Mouse (Mus musculus) lung, embryonic 16.5 days (tissue): ENCODE data around the gene Erc2. TPM values are rescaled to one million over a fixed set of nuclear protein-coding genes. Genes with fewer than 3 reads are reported as not detected.

ENCODE experiments used
- ATAC-seq: fragments of 200-750 bp; cut with Nextera tagmentation; 2 replicates; pipeline ENCODE4 v1.8.0; 2017; ENCODE audit warnings: low read depth, mild to moderate bottlenecking, moderate library complexity
- H3K27ac ChIP-seq: fragments of 300-500 bp; sonication (generic); 2 replicates; pipeline ENCODE4 v1.5.1; 2014; ENCODE audit warnings: mild to moderate bottlenecking, control low read depth, low read length
- H3K27me3 ChIP-seq: fragments of 300-500 bp; sonication (generic); 2 replicates; pipeline ENCODE4 v1.6.1; 2014; ENCODE audit warnings: low read depth, low read length, mixed read lengths; ENCODE audit not compliant: control insufficient read depth, insufficient read depth
- H3K36me3 ChIP-seq: fragments of 300-500 bp; sonication (generic); 2 replicates; pipeline ENCODE4 v1.6.1; 2014; ENCODE audit warnings: low read length; ENCODE audit not compliant: control insufficient read depth, insufficient read depth
- H3K4me1 ChIP-seq: fragments of 300-500 bp; sonication (generic); replicated peaks from 2 replicates; pipeline ENCODE4 v1.6.1; 2014; ENCODE audit warnings: low read length, mixed read lengths; ENCODE audit not compliant: control insufficient read depth, insufficient read depth
- H3K4me2 ChIP-seq: fragments of 300-500 bp; sonication (generic); 2 replicates; pipeline ENCODE4 v1.6.1; 2014; ENCODE audit warnings: low read depth, low read length, control low read depth
- H3K4me3 ChIP-seq: fragments of 300-500 bp; sonication (generic); 2 replicates; pipeline ENCODE4 v1.5.1; 2014; ENCODE audit warnings: mild to moderate bottlenecking, low read length, control low read depth
- H3K9ac ChIP-seq: fragments of 300-500 bp; sonication (generic); 2 replicates; pipeline ENCODE4 v1.6.1; 2014; ENCODE audit warnings: low read length, control low read depth
- H3K9me3 ChIP-seq: fragments of 300-500 bp; sonication (generic); 2 replicates; pipeline ENCODE4 v1.6.1; 2016; ENCODE audit warnings: low read length; ENCODE audit not compliant: control insufficient read depth
- WGBS: fragments of 180-500 bp; shearing (Covaris S2); extraction: QIAGEN DNeasy Blood & Tissue Kit; methylation state at CpG from one replicate; pipeline ENCODE4 v1.1.7; 2014; 5-methylcytosine and 5-hydroxymethylcytosine counted together
- polyA plus RNA-seq: library from polyadenylated mRNA; unstranded; fragments of >200 nt; fragmentation: Nextera tagmentation; extraction: Ambion mirVana; gene quantifications from 2 replicates; pipeline ENCODE4 v1.2.1, GENCODE M21; 2015

Gene Erc2
- polyA plus RNA-seq, 1 experiment from 2014 or later = 1.5 TPM

- Histone ChIP-seq H3K4me1 (peaks cover 22% of the 10 kb centered on the region), H3K4me2 (no peak overlapping the region), H3K36me3 (no peaks in the 10 kb centered on the region), H3K4me3 (no peak overlapping the region), H3K27ac (no peak overlapping the region), H3K9ac (no peak overlapping the region), H3K27me3 (no peaks in the 10 kb centered on the region), H3K9me3 (no peaks in the 10 kb centered on the region)
- whole genome bisulfite sequencing = 79% methylated on average over 4 of the region's 4 CpGs
- no peak for ATAC-seq
These were observed 438.7 kb downstream of the Erc2 start for GRCm38 (mm10) chr14:28060891-28061290.

DNA sequence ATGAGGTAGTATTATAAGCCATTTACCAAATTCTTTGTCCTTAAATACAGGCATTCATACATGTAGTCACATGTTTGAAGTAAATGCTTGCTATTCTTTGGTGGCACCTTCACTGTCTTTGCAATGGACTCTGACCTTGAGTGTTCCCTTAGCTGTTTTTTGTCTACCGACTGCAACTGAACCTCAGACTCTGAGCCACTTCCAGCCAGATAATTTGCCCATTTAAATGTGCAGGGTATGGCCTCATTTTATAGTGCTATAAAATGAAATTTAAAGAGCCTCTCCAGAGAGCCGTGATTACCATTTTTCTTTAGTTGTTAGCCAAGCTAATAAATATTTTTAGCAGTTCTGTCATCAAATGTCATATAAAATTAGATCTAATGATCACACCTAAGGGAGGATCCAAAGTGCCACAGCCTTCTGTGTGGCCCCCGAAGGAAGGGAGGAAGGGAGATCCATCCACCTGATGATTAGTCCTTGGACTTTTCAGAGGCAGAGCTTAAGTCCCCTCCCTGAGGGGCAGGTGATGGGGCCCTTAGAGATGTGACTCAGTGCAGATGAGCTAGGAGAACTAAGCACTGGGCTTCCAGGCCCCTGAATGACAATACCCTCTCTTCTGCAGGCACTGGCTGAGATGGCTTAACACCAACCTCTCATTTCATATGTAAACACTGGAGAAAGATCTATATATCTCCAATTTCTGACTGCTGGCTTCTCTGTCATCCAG, 439.6 kb downstream of the Erc2 start:
- H3K4me3 ChIP-seq = no peak overlapping the region
- no peaks in the 10 kb centered on the region for H3K9me3 ChIP-seq
- no peak overlapping the region for H3K27ac ChIP-seq
- WGBS = 68% methylated on average over 3 of the region's 3 CpGs
- no peaks in the 10 kb centered on the region for H3K27me3 ChIP-seq
- H3K4me2 ChIP-seq = no peak overlapping the region
- no peak for ATAC-seq
- H3K9ac ChIP-seq = no peak overlapping the region
- H3K4me1 ChIP-seq = peaks cover 14% of the 10 kb centered on the region
- H3K36me3 ChIP-seq = no peaks in the 10 kb centered on the region

GRCm38 (mm10) chr14:28068021-28068420, 445.8 kb downstream of the Erc2 start:
- no peaks in the 10 kb centered on the region for H3K27me3 ChIP-seq
- no peak overlapping the region for H3K27ac ChIP-seq
- no peaks in the 10 kb centered on the region for H3K9me3 ChIP-seq
- H3K4me3 ChIP-seq = no peak overlapping the region
- ATAC-seq = peak; percentile 43
- WGBS = 61% methylated on average over 12 of the region's 12 CpGs
- H3K4me1 ChIP-seq = no peaks in the 10 kb centered on the region
- no peak overlapping the region for H3K4me2 ChIP-seq
- H3K9ac ChIP-seq = no peak overlapping the region
- H3K36me3 ChIP-seq = no peaks in the 10 kb centered on the region

DNA sequence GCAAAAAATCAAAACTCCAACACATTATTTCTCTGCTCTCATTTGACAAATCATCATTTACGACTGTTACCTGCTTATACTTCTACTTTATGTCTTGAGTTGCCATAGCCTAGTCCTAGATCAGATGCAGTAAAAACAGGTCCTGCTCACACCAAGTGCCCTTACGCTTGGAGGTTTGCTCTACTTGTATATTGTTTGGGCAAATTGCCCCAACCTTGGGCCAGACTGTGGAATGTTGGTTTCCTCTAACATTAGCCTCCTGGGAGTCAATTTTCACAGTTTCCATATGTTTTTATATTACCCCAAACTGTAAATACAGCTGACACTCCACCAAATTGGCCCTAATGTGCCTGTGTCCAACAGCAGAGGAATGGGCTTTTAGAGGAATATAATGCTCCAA, 447.6 kb downstream of the Erc2 start:
- Histone ChIP-seq H3K4me1 (no peaks in the 10 kb centered on the region), H3K27ac (no peak overlapping the region), H3K9ac (no peak overlapping the region), H3K4me2 (no peak overlapping the region), H3K9me3 (no peaks in the 10 kb centered on the region), H3K36me3 (no peaks in the 10 kb centered on the region), H3K4me3 (no peak overlapping the region), H3K27me3 (no peaks in the 10 kb centered on the region)
- WGBS = 90% methylated on average over 2 of the region's 2 CpGs
- ATAC-seq = no peak

GRCm38 (mm10) chr14:28072561-28072960, 450.3 kb downstream of the Erc2 start:
- H3K9me3 ChIP-seq = no peaks in the 10 kb centered on the region
- no peak overlapping the region for H3K4me3 ChIP-seq
- H3K4me2 ChIP-seq = no peak overlapping the region
- H3K9ac ChIP-seq = no peak overlapping the region
- 40% methylated on average over 3 of the region's 3 CpGs for WGBS
- H3K27me3 ChIP-seq = no peaks in the 10 kb centered on the region
- peak; percentile 92 for ATAC-seq
- H3K4me1 ChIP-seq = no peaks in the 10 kb centered on the region
- peak overlapping the region; percentile 33 for H3K27ac ChIP-seq
- H3K36me3 ChIP-seq = no peaks in the 10 kb centered on the region

- no peak overlapping the region for H3K4me3 ChIP-seq
- H3K36me3 ChIP-seq = no peaks in the 10 kb centered on the region
- no peak overlapping the region for H3K4me2 ChIP-seq
- no peak overlapping the region for H3K27ac ChIP-seq
- no peak overlapping the region for H3K9ac ChIP-seq
- ATAC-seq = no peak
- WGBS = 60% methylated on average over 8 of the region's 8 CpGs
- no peaks in the 10 kb centered on the region for H3K27me3 ChIP-seq
- no peaks in the 10 kb centered on the region for H3K4me1 ChIP-seq
- H3K9me3 ChIP-seq = no peaks in the 10 kb centered on the region
These were observed 467.6 kb downstream of the Erc2 start for GRCm38 (mm10) chr14:28089636-28090443.

GRCm38 (mm10) chr14:28091367-28091766, 469.1 kb downstream of the Erc2 start:
- Histone ChIP-seq H3K27me3 (no peaks in the 10 kb centered on the region), H3K4me3 (no peak overlapping the region), H3K9me3 (no peaks in the 10 kb centered on the region), H3K27ac (no peak overlapping the region), H3K36me3 (no peaks in the 10 kb centered on the region), H3K4me1 (no peaks in the 10 kb centered on the region), H3K9ac (no peak overlapping the region), H3K4me2 (no peak overlapping the region)
- WGBS = 82% methylated on average over 1 of the region's 1 CpGs
- no peak for ATAC-seq

DNA sequence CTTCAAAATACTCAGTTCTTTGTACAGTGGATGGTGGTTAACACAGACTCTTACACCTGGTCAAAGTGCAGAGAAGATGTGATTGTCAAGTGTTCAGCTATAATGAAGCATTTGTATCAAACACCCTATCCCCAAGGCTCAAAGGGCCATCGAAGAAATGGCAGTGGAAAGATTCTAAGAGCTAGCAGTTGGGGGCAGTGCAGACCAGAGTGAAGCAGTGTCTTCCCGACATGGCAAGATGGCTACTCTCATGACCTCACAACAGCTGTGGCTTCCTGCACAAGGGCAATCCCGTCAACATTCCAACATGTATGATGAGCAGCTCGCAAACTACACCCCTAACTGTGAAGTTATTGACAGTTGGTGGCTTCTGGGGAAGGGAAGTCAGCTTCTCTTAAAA, 471.0 kb downstream of the Erc2 start:
- H3K27me3 ChIP-seq = no peaks in the 10 kb centered on the region
- H3K4me3 ChIP-seq = no peak overlapping the region
- H3K36me3 ChIP-seq = no peaks in the 10 kb centered on the region
- H3K9ac ChIP-seq = no peak overlapping the region
- H3K9me3 ChIP-seq = no peaks in the 10 kb centered on the region
- H3K27ac ChIP-seq = no peak overlapping the region
- ATAC-seq = no peak
- H3K4me1 ChIP-seq = no peaks in the 10 kb centered on the region
- H3K4me2 ChIP-seq = no peak overlapping the region
- WGBS = 52% methylated on average over 4 of the region's 4 CpGs

GRCm38 (mm10) chr14:28093913-28094312, 471.7 kb downstream of the Erc2 start:
- H3K4me1 ChIP-seq = no peaks in the 10 kb centered on the region
- no peak overlapping the region for H3K9ac ChIP-seq
- no peak for ATAC-seq
- no peak overlapping the region for H3K4me3 ChIP-seq
- no peak overlapping the region for H3K27ac ChIP-seq
- H3K4me2 ChIP-seq = no peak overlapping the region
- H3K9me3 ChIP-seq = no peaks in the 10 kb centered on the region
- no peaks in the 10 kb centered on the region for H3K27me3 ChIP-seq
- WGBS = 91% methylated on average over 1 of the region's 1 CpGs
- no peaks in the 10 kb centered on the region for H3K36me3 ChIP-seq
